Mouse (Mus musculus) CH12.LX (cell line): Measurements from ENCODE around the gene C7. TPM values are rescaled to one million over a fixed set of nuclear protein-coding genes. Genes with fewer than 3 reads are reported as not detected.

Experiments
- DNase-seq: peaks from one replicate; pipeline ENCODE4 v3.0.0-alpha.2; 2013; ENCODE audit errors: extremely low read depth
- H3K27ac ChIP-seq: 2 replicates; pipeline ENCODE4 v1.5.1; 2012; ENCODE audit warnings: low read depth, mild to moderate bottlenecking, control low read depth, moderate library complexity; ENCODE audit not compliant: insufficient read depth
- H3K27me3 ChIP-seq: replicated peaks from 2 replicates; pipeline ENCODE3; 2012; ENCODE audit warnings: inconsistent platforms
- H3K36me3 ChIP-seq, 2 experiments: replicated peaks in 1 of 2; 2 replicates each; pipeline versions ENCODE3 to v1.6.1; 2012; ENCODE audit warnings: inconsistent platforms in 1 of 2, low read length in 1 of 2, mild to moderate bottlenecking in 1 of 2, mixed read lengths in 1 of 2, moderate library complexity in 1 of 2; ENCODE audit not compliant: control insufficient read depth in 1 of 2, insufficient read depth in 1 of 2
- H3K4me1 ChIP-seq, 2 experiments: 2 replicates each; pipeline ENCODE4 v1.6.1; 2012; ENCODE audit warnings: inconsistent platforms in 1 of 2, moderate library complexity in 1 of 2; ENCODE audit not compliant: insufficient read depth in 2 of 2, control insufficient read depth in 1 of 2
- H3K4me2 ChIP-seq: 2 replicates; pipeline ENCODE4 v1.6.1; 2012; ENCODE audit warnings: low read depth, mild to moderate bottlenecking, control low read depth; ENCODE audit not compliant: poor library complexity, insufficient read depth, severe bottlenecking
- H3K4me3 ChIP-seq, 3 experiments: fragments of 150-350 bp in 1 of 3; sonication (generic) in 1 of 3; replicated peaks in 1 of 3; 2 replicates each; pipeline versions ENCODE3 to v1.5.1; 2011 to 2012; ENCODE audit warnings: low read depth in 2 of 3, low read length in 2 of 3, mild to moderate bottlenecking in 2 of 3, moderate library complexity in 2 of 3, control low read depth in 1 of 3, improper control_type of control experiment in 1 of 3, inconsistent platforms in 1 of 3, mixed read lengths in 1 of 3; ENCODE audit not compliant: poor library complexity in 1 of 3
- H3K79me2 ChIP-seq: replicated peaks from 2 replicates; pipeline ENCODE4 v1.6.1; 2012; ENCODE audit warnings: mild to moderate bottlenecking, moderate library complexity; ENCODE audit not compliant: control insufficient read depth, poor library complexity, insufficient read depth, severe bottlenecking; ENCODE audit errors: extremely low read depth
- H3K9ac ChIP-seq: 2 replicates; pipeline ENCODE4 v1.6.1; 2012; ENCODE audit warnings: low read depth, mild to moderate bottlenecking, control low read depth, moderate library complexity; ENCODE audit not compliant: insufficient read depth
- H3K9me3 ChIP-seq: replicated peaks from 2 replicates; pipeline ENCODE3; 2012; ENCODE audit warnings: low read length, inconsistent platforms, mixed read lengths
- BHLHE40 ChIP-seq: IDR thresholded peaks from 2 replicates; pipeline ENCODE4 v1.6.1; 2011; ENCODE audit warnings: mild to moderate bottlenecking, low read depth, low read length, improper control_type of control experiment
- CTCF ChIP-seq, 2 experiments: IDR thresholded peaks in 1 of 2; conservative IDR thresholded peaks in 1 of 2; 2 replicates each; pipeline ENCODE4 v1.5.1; 2011 to 2012; ENCODE audit warnings: low read depth in 2 of 2, low read length in 2 of 2, improper control_type of control experiment in 1 of 2, inconsistent platforms in 1 of 2, mild to moderate bottlenecking in 1 of 2, moderate library complexity in 1 of 2
- ELF1 ChIP-seq: IDR thresholded peaks from 2 replicates; pipeline ENCODE4 v1.6.1; 2014; ENCODE audit warnings: low read depth, mild to moderate bottlenecking, inconsistent platforms, low read length, improper control_type of control experiment
- EP300 ChIP-seq: IDR thresholded peaks from 2 replicates; pipeline ENCODE4 v1.6.1; 2011; ENCODE audit warnings: low read length, improper control_type of control experiment
- GABPA ChIP-seq: IDR thresholded peaks from 2 replicates; pipeline ENCODE4 v1.6.1; 2012; ENCODE audit warnings: low read depth, low read length, improper control_type of control experiment, inconsistent platforms; ENCODE audit not compliant: insufficient replicate concordance
- IRF4 ChIP-seq: IDR thresholded peaks from 2 replicates; pipeline ENCODE4 v1.6.1; 2014; ENCODE audit warnings: low read depth, mild to moderate bottlenecking, inconsistent platforms, low read length, improper control_type of control experiment
- MAFK ChIP-seq: IDR thresholded peaks from 2 replicates; pipeline ENCODE4 v1.6.1; 2011; ENCODE audit warnings: low read length, improper control_type of control experiment; ENCODE audit not compliant: insufficient replicate concordance
- MAX ChIP-seq: IDR thresholded peaks from 2 replicates; pipeline ENCODE4 v1.6.1; 2011; ENCODE audit warnings: low read length, improper control_type of control experiment
- MEF2A ChIP-seq: IDR thresholded peaks from 2 replicates; pipeline ENCODE4 v1.6.1; 2014; ENCODE audit warnings: low read depth, mild to moderate bottlenecking, inconsistent platforms, low read length, improper control_type of control experiment, borderline replicate concordance
- POLR2A ChIP-seq: IDR thresholded peaks from 2 replicates; pipeline ENCODE4 v1.6.1; 2011; ENCODE audit warnings: low read depth, mild to moderate bottlenecking, improper control_type of control experiment, low read length
- RAD21 ChIP-seq: IDR thresholded peaks from 2 replicates; pipeline ENCODE4 v1.6.1; 2011; ENCODE audit warnings: low read depth, mild to moderate bottlenecking, low read length, improper control_type of control experiment, moderate library complexity
- SIN3A ChIP-seq: IDR thresholded peaks from 2 replicates; pipeline ENCODE4 v1.6.1; 2012; ENCODE audit warnings: low read length, improper control_type of control experiment, inconsistent platforms
- TCF12 ChIP-seq: IDR thresholded peaks from 2 replicates; pipeline ENCODE4 v1.6.1; 2014; ENCODE audit warnings: low read depth, mild to moderate bottlenecking, inconsistent platforms, low read length, improper control_type of control experiment
- USF2 ChIP-seq: conservative IDR thresholded peaks from 2 replicates; pipeline ENCODE4 v1.6.1; 2011; ENCODE audit warnings: low read depth, low read length, improper control_type of control experiment
- dilution Hi-C: fragments of 300-500 bp; cut with MboI; formaldehyde crosslinking; loops from 2 replicates; pipeline ENCODE4 v1.14.3; 2020; ENCODE audit warnings: low sequenced_read_pairs; ENCODE audit not compliant: extremely low pct_unique_long_range_greater_than_20kb, extremely low pct_ligation_motif_present
- in situ Hi-C: fragments of 300-500 bp; cut with MboI; formaldehyde crosslinking; loops from 3 replicates; pipeline ENCODE4 v1.14.3; 2019; ENCODE audit warnings: low sequenced_read_pairs, low pct_ligation_motif_present, low pct_unique_long_range_greater_than_20kb, mixed read lengths
- polyA plus RNA-seq: library from polyadenylated mRNA; unstranded; fragments of >175 nt; gene quantifications from 2 replicates; pipeline ENCODE4 v1.2.1, GENCODE M21; 2012; ENCODE audit warnings: low read depth; ENCODE audit not compliant: insufficient read length
- total RNA-seq, 2 experiments: library from RNA; depleted of rRNA; stranded (reverse); fragments of 300-350 nt in 1 of 2; fragments of >200 nt in 1 of 2; gene quantifications; 2 replicates each; pipeline ENCODE4 v1.2.3; 2012 to 2014

Gene C7
- total and polyA plus RNA-seq, 3 experiments = 0.04 to 0.11 (median 0.09) TPM

DNA sequence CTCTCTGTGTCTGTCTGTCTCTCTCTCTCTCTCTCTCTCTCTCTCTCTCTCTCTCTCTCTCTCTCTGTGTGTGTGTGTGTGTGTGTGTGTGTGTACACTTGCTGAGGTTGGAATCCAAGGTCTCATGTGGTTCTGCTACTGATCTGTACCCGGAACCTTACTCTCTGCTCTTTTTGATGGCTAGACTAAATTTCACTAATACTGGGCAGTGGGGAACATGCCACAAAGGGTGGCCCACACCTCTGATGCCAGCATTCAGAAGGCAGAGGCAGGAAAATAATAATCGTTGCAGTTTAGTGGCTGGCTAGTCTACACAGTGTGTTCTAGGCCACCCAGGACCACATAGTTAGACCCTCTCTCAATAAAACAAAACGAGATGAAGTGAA is 45.1 kb upstream of the C7 start:
- 0 out of 2 replicates have a peak, but pooled peaks have one; percentile 4 for TF ChIP-seq POLR2A
- no peak for TF ChIP-seq SIN3A
- dilution Hi-C loops = no loop called here
- H3K9me3 ChIP-seq = no peaks in the 10 kb centered on the region
- no peak for DNase-seq
- H3K27ac ChIP-seq = no peak overlapping the region
- peaks cover 8 to 22% of the 10 kb centered on the region in 2 experiments for H3K36me3 ChIP-seq
- peak overlapping the region; percentile 69; the same call in 1 of the 2 replicates for H3K4me2 ChIP-seq
- peaks cover 0 to 8% of the 10 kb centered on the region in 2 experiments; a peak in 3 of 4 replicates for H3K4me1 ChIP-seq
- peak overlapping the region; percentile 94 for H3K9ac ChIP-seq
- in situ Hi-C loops = loop anchor here (25.0 kb wide), 1 partner anchor 1071 kb away; the partner anchor contains the start of gene Oxct1
- H3K79me2 ChIP-seq = no peaks in the 10 kb centered on the region
- H3K4me3 ChIP-seq = peak overlapping the region; percentile 23 to 94 (median 71)
- no peaks in the 10 kb centered on the region for H3K27me3 ChIP-seq

- in situ Hi-C loops = loop anchor here (25.0 kb wide), 1 partner anchor 1071 kb away; the partner anchor contains the start of gene Oxct1
- Histone ChIP-seq H3K27ac (no peak within 1 kb of the TSS), H3K36me3 (peaks cover 8 to 20% of the 10 kb centered on the region in 2 experiments), H3K4me3 (peak within 1 kb of the TSS; percentile 55 to 94 (median 71)), H3K4me1 (peaks cover 0 to 8% of the 10 kb centered on the region in 2 experiments; a peak in 3 of 4 replicates), H3K9ac (peak within 1 kb of the TSS; percentile 94), H3K79me2 (no peaks in the 10 kb centered on the region), H3K27me3 (no peaks in the 10 kb centered on the region), H3K4me2 (peak within 1 kb of the TSS; percentile 69), H3K9me3 (no peaks in the 10 kb centered on the region)
- TF ChIP-seq RAD21 (no peak), MAX (no peak), IRF4 (peak; percentile 36; the same call in 1 of the 2 replicates), BHLHE40 (peak; percentile 57), USF2 (no peak), CTCF (conservative IDR thresholded peaks at IDR 0.05 in 1 of 2, IDR thresholded peaks at IDR 0.05 in 1 of 2; ENCODE audit: low read depth in 2 of 2, low read length in 2 of 2) (no peak), GABPA (no peak), TCF12 (peak; percentile 36; the same call in 1 of the 2 replicates), MEF2A (no peak), POLR2A (0 out of 2 replicates have a peak, but pooled peaks have one; percentile 26), MAFK (0 out of 2 replicates have a peak, but pooled peaks have one; percentile 25), ELF1 (peak; percentile 67), EP300 (peak; percentile 33; the same call in 1 of the 2 replicates)
- no peak for DNase-seq
- dilution Hi-C loops = no loop called here
These were observed 44.4 kb upstream of the C7 start, which contains the start of gene Card6 for GRCm38 (mm10) chr15:5107686-5108654. Gene Card6, minus strand, starts transcription at chr15:5108539.
